Mouse (Mus musculus) G1E (cell line): ENCODE results near the gene Sptssb.

Source experiments
- CTCF ChIP-seq: IDR thresholded peaks from 2 replicates; pipeline ENCODE4 v1.5.1; 2012; ENCODE audit warnings: low read depth, low read length, inconsistent platforms, mixed read lengths
- POLR2AphosphoS5 ChIP-seq: IDR thresholded peaks from 2 replicates; pipeline ENCODE4 v1.6.1; 2012; ENCODE audit warnings: low read depth, low read length, inconsistent platforms; ENCODE audit not compliant: insufficient replicate concordance

GRCm38 (mm10) chr3:69816547-69816946 is 43.2 kb downstream of the Sptssb start:
- TF ChIP-seq CTCF (no peak), POLR2AphosphoS5 (no peak)
